Comparison of ENCODE assay signal across 10 mouse cellular contexts in the genomic region with DNA sequence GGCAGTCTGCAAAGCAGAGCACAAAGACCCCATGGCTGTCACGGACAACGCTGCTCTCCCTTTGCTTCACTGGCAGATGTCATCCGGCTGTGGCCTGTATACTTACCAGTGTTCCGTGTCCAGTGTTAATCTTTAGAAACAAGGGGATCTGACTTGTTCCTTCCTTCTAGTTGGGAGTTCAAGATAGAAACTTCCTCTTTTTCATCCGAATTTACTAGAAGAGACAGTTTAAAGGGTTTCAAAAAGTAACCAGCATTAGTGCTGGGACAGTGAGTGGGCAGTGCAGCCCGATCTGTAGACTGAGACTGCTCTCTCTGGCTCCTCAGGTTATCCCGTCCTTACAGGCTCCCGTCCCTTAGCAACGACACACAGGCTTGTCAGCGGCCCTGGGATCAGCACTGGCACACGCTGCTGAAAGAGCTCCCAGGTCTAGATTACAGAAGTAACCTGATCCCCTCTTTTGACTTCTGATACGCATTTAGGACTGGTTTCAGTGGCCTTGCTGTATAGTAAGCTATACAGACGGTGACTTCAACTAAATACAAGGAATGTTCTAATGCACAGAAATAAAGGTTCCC. TPM values are rescaled to one million over a fixed set of nuclear protein-coding genes. Genes with fewer than 3 reads are reported as not detected.
DNase-seq lines count a peak whose midpoint lies in the region; ATAC-seq lines count a peak whose summit lies in the region.
"Had no signal": no experiment of that assay in that cellular context is flagged by ENCODE, and none has a peak within 500 bp of the region (broad histone marks: within the 10 kb centered on the region; RNA-seq: fewer than 3 reads in every experiment).

No protein-coding gene starts in this region.

- H3K4me2 ChIP-seq in heart, embryonic 12.5 days, result no peak overlapping the region
- 0 out of 2 replicates have a peak overlapping the region, but pooled peaks have one; percentile 8 for H3K4me2 ChIP-seq in heart, embryonic 15.5 days
- 0 out of 2 replicates have a peak overlapping the region, but pooled peaks have one; percentile 13 for H3K4me2 ChIP-seq in liver, embryonic 15.5 days
- H3K4me2 ChIP-seq: neural tube, embryonic 12.5 days had no signal

- H3K36me3 ChIP-seq in heart, embryonic 12.5 days, result peaks cover 81% of the 10 kb centered on the region
- H3K36me3 ChIP-seq in heart, embryonic 15.5 days, result peaks cover 34% of the 10 kb centered on the region
- H3K36me3 ChIP-seq in liver, embryonic 15.5 days (replicated peaks), result peaks cover 100% of the 10 kb centered on the region

- H3K4me1 ChIP-seq in heart, embryonic 12.5 days (replicated peaks), result peaks cover 18% of the 10 kb centered on the region
- peaks cover 21% of the 10 kb centered on the region for H3K4me1 ChIP-seq in heart, embryonic 15.5 days (replicated peaks)
- peaks cover 51% of the 10 kb centered on the region for H3K4me1 ChIP-seq in liver, embryonic 15.5 days (replicated peaks)

- no peak for DNase-seq in heart, adult 9 months (ENCODE audit: low spot score in 2 of 2)
- DNase-seq in MEL-GATA-1-ER (ENCODE audit: extremely low read depth, low read depth), result peak; percentile 64
- DNase-seq in layer of hippocampus, adult 11-12 months (ENCODE audit: low spot score), result no peak
- DNase-seq in urinary bladder, postnatal 14 days (ENCODE audit: low spot score), result no peak
- no peak for DNase-seq in urinary bladder, postnatal 10 days (ENCODE audit: low spot score)
- DNase-seq: right cerebral cortex, postnatal 25 days had no signal

- ATAC-seq in heart, embryonic 12.5 days (ENCODE audit: insufficient number of reproducible peaks, low FRiP score), result peak; percentile 30; the same call in 1 of the 2 replicates
- ATAC-seq in heart, embryonic 15.5 days (replicated peaks; ENCODE audit: insufficient number of reproducible peaks, insufficient read depth, low FRiP score, low read depth), result 0 out of 2 replicates have a peak, but pooled peaks have one; percentile 47
- no peak for ATAC-seq in liver, embryonic 15.5 days (ENCODE audit: insufficient read depth)

- no peaks in the 10 kb centered on the region for H3K9me3 ChIP-seq in heart, embryonic 12.5 days (replicated peaks)
- H3K9me3 ChIP-seq in heart, embryonic 15.5 days (replicated peaks), result no peaks in the 10 kb centered on the region
- H3K9me3 ChIP-seq in liver, embryonic 15.5 days (replicated peaks), result no peaks in the 10 kb centered on the region
- H3K9me3 ChIP-seq: neural tube, embryonic 12.5 days had no signal

- 42% methylated on average over 13 of the region's 13 CpGs for WGBS in heart, embryonic 12.5 days
- WGBS in heart, embryonic 15.5 days, result 41% methylated on average over 13 of the region's 13 CpGs
- 43% methylated on average over 13 of the region's 13 CpGs for WGBS in liver, embryonic 15.5 days (ENCODE audit: insufficient replicate concordance)

- peak overlapping the region; percentile 14 for H3K27ac ChIP-seq in heart, embryonic 12.5 days (ENCODE audit: poor library complexity, severe bottlenecking)
- peak overlapping the region; percentile 52 for H3K27ac ChIP-seq in heart, embryonic 15.5 days
- H3K27ac ChIP-seq in liver, embryonic 15.5 days (replicated peaks), result peak overlapping the region; percentile 61
- H3K27ac ChIP-seq: neural tube, embryonic 12.5 days had no signal

- H3K4me3 ChIP-seq in heart, embryonic 12.5 days, result no peak overlapping the region
- H3K4me3 ChIP-seq in heart, embryonic 15.5 days, result no peak overlapping the region
- H3K4me3 ChIP-seq in liver, embryonic 15.5 days (replicated peaks), result no peak overlapping the region
- H3K4me3 ChIP-seq: neural tube, embryonic 12.5 days had no signal

- no peaks in the 10 kb centered on the region for H3K27me3 ChIP-seq in heart, embryonic 12.5 days (replicated peaks)
- H3K27me3 ChIP-seq in heart, embryonic 15.5 days, result no peaks in the 10 kb centered on the region
- H3K27me3 ChIP-seq in liver, embryonic 15.5 days, result no peaks in the 10 kb centered on the region
- H3K27me3 ChIP-seq: neural tube, embryonic 12.5 days had no signal

- H3K9ac ChIP-seq in heart, embryonic 12.5 days, result 0 out of 2 replicates have a peak overlapping the region, but pooled peaks have one; percentile 34
- H3K9ac ChIP-seq in heart, embryonic 15.5 days, result no peak overlapping the region; the same call in 1 of the 2 replicates
- no peak overlapping the region for H3K9ac ChIP-seq in liver, embryonic 15.5 days
- H3K9ac ChIP-seq: neural tube, embryonic 12.5 days had no signal

RNA-seq across cellular contexts. Expression of a gene that starts 9.9 kb away (rescaled TPM):
- polyA plus RNA-seq in heart, embryonic 12.5 days (2016; fragmentation: Nextera tagmentation; extraction: Ambion mirVana), result 27.0 and 27.7 TPM in 2 replicates
- 14.2 and 20.4 TPM in 2 replicates for polyA plus RNA-seq in heart, embryonic 15.5 days (2015; fragmentation: Nextera tagmentation; extraction: Ambion mirVana)
- 54.6 and 58.0 TPM in 2 replicates for polyA plus RNA-seq in liver, embryonic 15.5 days (2015; fragmentation: Nextera tagmentation; extraction: Ambion mirVana)

RNA-seq across cellular contexts. Expression of a gene that starts 10.1 kb away (rescaled TPM):
- polyA plus RNA-seq in heart, embryonic 12.5 days (2016; fragmentation: Nextera tagmentation; extraction: Ambion mirVana), result 33.8 and 35.1 TPM in 2 replicates
- 26.2 and 31.0 TPM in 2 replicates for polyA plus RNA-seq in heart, embryonic 15.5 days (2015; fragmentation: Nextera tagmentation; extraction: Ambion mirVana)
- 4.4 and 4.5 TPM in 2 replicates for polyA plus RNA-seq in liver, embryonic 15.5 days (2015; fragmentation: Nextera tagmentation; extraction: Ambion mirVana)

RNA-seq across cellular contexts. Expression of a gene that starts 54.1 kb away (rescaled TPM):
- 3.0 and 3.3 TPM in 2 replicates for polyA plus RNA-seq in heart, embryonic 12.5 days (2016; fragmentation: Nextera tagmentation; extraction: Ambion mirVana)
- polyA plus RNA-seq in heart, embryonic 15.5 days (2015; fragmentation: Nextera tagmentation; extraction: Ambion mirVana), result 2.2 and 2.8 TPM in 2 replicates
- polyA plus RNA-seq in liver, embryonic 15.5 days (2015; fragmentation: Nextera tagmentation; extraction: Ambion mirVana), result 1.2 and 1.3 TPM in 2 replicates
